Mouse (Mus musculus) ES-E14 (cell line): ENCODE measurements at regions not wholly inside any gene's neighbourhood (a gene's known extent, or its start where the extent isn't known, plus 50 kb on each side); places are given as distances from the start of the nearest gene placed in this dataset.
"Not testable (repeated sequence)": the region's sequence is repeated elsewhere in the genome, so short reads cannot be mapped to it uniquely, and the experiment has no call there.

ENCODE experiments used
- DNase-seq: peaks from one replicate; pipeline ENCODE4 v3.0.0-alpha.2; 2013; ENCODE audit warnings: low read depth, low spot score
- H3K27ac ChIP-seq: 2 replicates; pipeline ENCODE4 v1.5.1; 2012; ENCODE audit warnings: low read depth, mild to moderate bottlenecking, low read length, moderate library complexity, mixed read lengths; ENCODE audit not compliant: poor library complexity, insufficient read depth, severe bottlenecking
- H3K36me3 ChIP-seq: 2 replicates; pipeline ENCODE4 v1.6.1; 2012; ENCODE audit warnings: mild to moderate bottlenecking, low read length, moderate library complexity, mixed read lengths; ENCODE audit not compliant: control insufficient read depth, poor library complexity, insufficient read depth, severe bottlenecking
- H3K4me1 ChIP-seq, 2 experiments: fragments of 150-350 bp in 1 of 2; sonication (generic) in 1 of 2; 2 replicates each; pipeline ENCODE4 v1.6.1; 2012; ENCODE audit warnings: low read length in 2 of 2, mild to moderate bottlenecking in 1 of 2, mixed read lengths in 1 of 2; ENCODE audit not compliant: control insufficient read depth in 2 of 2, insufficient read depth in 2 of 2, poor library complexity in 1 of 2
- H3K4me3 ChIP-seq, 2 experiments: fragments of 150-350 bp in 1 of 2; sonication (generic) in 1 of 2; 2 replicates each; pipeline ENCODE4 v1.5.1; 2012; ENCODE audit warnings: low read length in 2 of 2, low read depth in 1 of 2, mild to moderate bottlenecking in 1 of 2, mixed read lengths in 1 of 2; ENCODE audit not compliant: insufficient read depth in 1 of 2, poor library complexity in 1 of 2, severe bottlenecking in 1 of 2
- H3K9ac ChIP-seq: 2 replicates; pipeline ENCODE4 v1.6.1; 2012; ENCODE audit warnings: low read depth, mild to moderate bottlenecking, low read length, mixed read lengths; ENCODE audit not compliant: poor library complexity, insufficient read depth, severe bottlenecking
- H3K9me3 ChIP-seq: fragments of 150-350 bp; sonication (generic); 2 replicates; pipeline ENCODE4 v1.6.1; 2012; ENCODE audit warnings: low read depth, mild to moderate bottlenecking, low read length; ENCODE audit not compliant: control insufficient read depth, insufficient read depth
- CHD2 ChIP-seq: IDR thresholded peaks from 2 replicates; pipeline ENCODE4 v1.6.1; 2014; ENCODE audit warnings: mild to moderate bottlenecking, low read depth, low read length, inconsistent platforms
- HCFC1 ChIP-seq: IDR thresholded peaks from 2 replicates; pipeline ENCODE4 v1.6.1; 2012; ENCODE audit warnings: low read length, inconsistent platforms, borderline replicate concordance; ENCODE audit not compliant: insufficient read depth
- MAFK ChIP-seq: IDR thresholded peaks from 2 replicates; pipeline ENCODE4 v1.6.1; 2014; ENCODE audit warnings: mild to moderate bottlenecking, low read depth, low read length, inconsistent platforms; ENCODE audit not compliant: insufficient read depth
- ZC3H11A ChIP-seq: IDR thresholded peaks from 2 replicates; pipeline ENCODE4 v1.6.1; 2012; ENCODE audit warnings: low read depth, mild to moderate bottlenecking, inconsistent platforms, low read length, borderline replicate concordance
- ZNF384 ChIP-seq: IDR thresholded peaks from 2 replicates; pipeline ENCODE4 v1.6.1; 2012; ENCODE audit warnings: low read depth, low read length, inconsistent platforms
- in situ Hi-C, 2 experiments: fragments of 600-800 bp; cut with MboI; formaldehyde crosslinking; loops; one replicate each; pipeline ENCODE4 v1.15.1; 2025; ENCODE audit warnings: low sequenced_read_pairs in 2 of 2, inconsistent platforms in 1 of 2; ENCODE audit not compliant: unreplicated experiment in 2 of 2

DNA sequence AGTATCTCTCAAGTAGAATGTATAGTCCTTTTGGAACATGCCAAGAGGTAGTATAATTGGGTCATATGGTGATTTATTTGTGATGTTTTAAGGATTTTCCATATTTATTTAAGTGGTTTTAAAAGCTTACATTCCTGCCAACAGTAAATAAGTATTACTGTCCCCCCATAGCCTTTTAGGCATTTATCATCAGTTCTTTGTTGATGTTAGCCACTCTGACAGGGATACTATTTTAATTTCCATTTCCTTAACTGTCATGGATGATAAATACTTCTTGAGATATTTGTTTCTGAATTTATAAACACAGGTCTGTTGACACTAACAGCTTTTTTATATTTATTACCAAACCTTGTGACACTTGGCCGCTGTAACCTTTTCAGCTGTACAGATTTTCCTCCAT, 1183.3 kb downstream of the Hace1 start:
- Histone ChIP-seq H3K4me1 (no peaks in the 10 kb centered on the region), H3K36me3 (no peaks in the 10 kb centered on the region), H3K9ac (no peak overlapping the region), H3K27ac (no peak overlapping the region), H3K9me3 (no peaks in the 10 kb centered on the region), H3K4me3 (no peak overlapping the region)
- TF ChIP-seq ZNF384, result no peak
- TF ChIP-seq CHD2, result no peak
- no peak for TF ChIP-seq ZC3H11A
- TF ChIP-seq HCFC1, result no peak
- no peak for TF ChIP-seq MAFK
- in situ Hi-C loops, result no loop called here
- no peak for DNase-seq

DNA sequence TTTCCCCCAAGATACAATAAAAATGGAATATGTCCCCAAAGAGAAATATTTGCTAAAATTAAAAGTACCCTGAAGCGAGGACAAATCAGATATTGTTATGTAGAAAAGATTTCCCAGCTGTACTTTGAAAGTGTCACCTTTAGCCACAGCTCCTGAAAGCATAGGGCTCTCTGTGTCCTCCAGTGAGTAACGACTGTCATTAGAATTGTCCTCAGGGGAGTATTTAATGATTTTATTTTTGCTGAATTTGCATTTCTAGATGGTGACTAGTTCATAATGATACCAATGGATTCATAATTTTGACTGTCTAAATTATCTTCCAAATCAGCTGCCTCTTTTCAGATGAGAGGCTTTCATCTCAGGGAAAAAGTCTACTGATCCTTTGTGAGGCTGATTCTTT, 1201.1 kb downstream of the Hace1 start:
- Histone ChIP-seq H3K9ac (no peak overlapping the region), H3K27ac (no peak overlapping the region), H3K4me1 (no peaks in the 10 kb centered on the region), H3K9me3 (no peaks in the 10 kb centered on the region; the same call in 1 of the 2 replicates), H3K4me3 (no peak overlapping the region), H3K36me3 (no peaks in the 10 kb centered on the region)
- TF ChIP-seq CHD2 (no peak), MAFK (peak; percentile 44; the same call in 1 of the 2 replicates)
- in situ Hi-C loops, result no loop called here
- no peak for DNase-seq

DNA sequence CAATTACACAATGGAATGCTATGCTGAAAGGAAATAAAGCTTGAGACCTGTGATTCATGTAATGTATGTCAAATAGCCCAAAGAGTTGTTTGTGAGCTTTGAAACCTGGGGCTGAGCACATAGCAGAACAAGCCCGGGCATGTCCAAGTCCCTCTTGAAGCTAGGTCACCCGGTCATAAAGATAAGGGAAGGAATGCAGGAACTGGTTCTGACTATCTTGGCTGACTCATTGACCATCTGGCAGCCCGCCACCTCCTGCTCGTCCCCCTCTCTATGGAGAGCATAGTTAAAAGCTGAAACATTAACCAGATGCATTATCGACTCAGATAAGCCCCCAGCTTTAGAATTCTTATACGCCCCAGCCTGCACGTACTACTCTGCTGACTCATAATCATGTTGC, 1208.1 kb downstream of the Hace1 start:
- H3K9ac ChIP-seq, H3K9me3 ChIP-seq, DNase-seq, H3K4me1 ChIP-seq, H3K4me3 ChIP-seq, in situ Hi-C loops, H3K36me3 ChIP-seq: not testable (repeated sequence)
- H3K27ac ChIP-seq, result 0 out of 2 replicates have a peak overlapping the region, but pooled peaks have one; percentile 80

DNA sequence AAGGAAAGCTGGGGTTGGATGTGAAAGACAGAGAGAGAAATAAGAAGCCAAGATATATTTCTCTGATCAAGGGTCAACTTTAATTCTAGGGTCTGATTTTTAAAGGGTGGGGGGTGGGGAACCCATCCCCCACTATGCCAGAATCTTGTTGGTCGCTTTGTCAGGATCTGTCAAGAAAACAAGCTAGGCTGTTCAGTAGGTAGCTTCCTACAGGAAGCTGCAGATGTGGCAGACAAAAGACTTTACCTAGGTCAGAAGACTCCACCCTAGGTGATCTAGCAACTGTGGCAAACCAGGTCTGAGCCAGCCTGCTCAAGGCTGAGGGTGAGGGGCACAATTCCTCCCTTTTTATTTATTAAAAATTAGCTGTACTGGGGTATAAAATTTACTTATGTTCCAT, 1236.6 kb downstream of the Hace1 start:
- H3K4me3 ChIP-seq, result no peak overlapping the region
- no peaks in the 10 kb centered on the region for H3K9me3 ChIP-seq
- H3K27ac ChIP-seq, result peak overlapping the region; percentile 86; the same call in 1 of the 2 replicates
- in situ Hi-C loops, result no loop called here
- TF ChIP-seq MAFK (no peak), CHD2 (no peak), ZNF384 (no peak), ZC3H11A (no peak), HCFC1 (no peak)
- no peaks in the 10 kb centered on the region for H3K36me3 ChIP-seq
- H3K9ac ChIP-seq, result no peak overlapping the region
- DNase-seq, result no peak
- peaks cover 2 to 10% of the 10 kb centered on the region in 2 experiments; a peak in 3 of 4 replicates for H3K4me1 ChIP-seq

DNA sequence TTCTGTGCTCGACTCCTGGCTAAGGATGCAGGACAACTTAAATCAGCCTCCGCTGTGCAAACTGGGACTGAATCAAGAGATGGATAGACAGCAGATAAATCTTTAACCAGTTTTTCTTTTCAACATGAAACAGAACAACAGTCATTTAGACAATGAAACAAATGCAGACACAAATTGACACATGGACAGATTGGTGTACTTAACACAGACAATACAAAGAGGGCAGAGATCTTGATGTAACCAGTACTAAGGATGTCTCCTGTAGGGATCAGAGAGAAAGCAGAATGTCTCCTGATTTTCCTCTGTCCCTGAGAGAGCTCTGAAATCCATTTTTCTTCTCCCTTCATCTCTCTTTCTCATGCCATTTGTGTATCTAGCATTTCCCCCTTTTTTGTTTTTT, 1241.5 kb downstream of the Hace1 start:
- TF ChIP-seq ZC3H11A (no peak), ZNF384 (no peak), CHD2 (peak; percentile 42; the same call in 1 of the 2 replicates)
- peak overlapping the region; percentile 87; the same call in 1 of the 2 replicates for H3K27ac ChIP-seq
- in situ Hi-C loops, result no loop called here

More for the DNA sequence above, 1241.5 kb downstream of the Hace1 start:
- peaks cover 2 to 11% of the 10 kb centered on the region in 2 experiments; a peak in 3 of 4 replicates for H3K4me1 ChIP-seq
- no peaks in the 10 kb centered on the region for H3K9me3 ChIP-seq
- peak; percentile 36 for DNase-seq
- H3K4me3 ChIP-seq, result peak overlapping the region; percentile 37 to 57
- H3K9ac ChIP-seq, result peak overlapping the region; percentile 43; the same call in 1 of the 2 replicates
- H3K36me3 ChIP-seq, result no peaks in the 10 kb centered on the region
